8 mouse cellular contexts compared by ENCODE assay signal in the genomic region with DNA sequence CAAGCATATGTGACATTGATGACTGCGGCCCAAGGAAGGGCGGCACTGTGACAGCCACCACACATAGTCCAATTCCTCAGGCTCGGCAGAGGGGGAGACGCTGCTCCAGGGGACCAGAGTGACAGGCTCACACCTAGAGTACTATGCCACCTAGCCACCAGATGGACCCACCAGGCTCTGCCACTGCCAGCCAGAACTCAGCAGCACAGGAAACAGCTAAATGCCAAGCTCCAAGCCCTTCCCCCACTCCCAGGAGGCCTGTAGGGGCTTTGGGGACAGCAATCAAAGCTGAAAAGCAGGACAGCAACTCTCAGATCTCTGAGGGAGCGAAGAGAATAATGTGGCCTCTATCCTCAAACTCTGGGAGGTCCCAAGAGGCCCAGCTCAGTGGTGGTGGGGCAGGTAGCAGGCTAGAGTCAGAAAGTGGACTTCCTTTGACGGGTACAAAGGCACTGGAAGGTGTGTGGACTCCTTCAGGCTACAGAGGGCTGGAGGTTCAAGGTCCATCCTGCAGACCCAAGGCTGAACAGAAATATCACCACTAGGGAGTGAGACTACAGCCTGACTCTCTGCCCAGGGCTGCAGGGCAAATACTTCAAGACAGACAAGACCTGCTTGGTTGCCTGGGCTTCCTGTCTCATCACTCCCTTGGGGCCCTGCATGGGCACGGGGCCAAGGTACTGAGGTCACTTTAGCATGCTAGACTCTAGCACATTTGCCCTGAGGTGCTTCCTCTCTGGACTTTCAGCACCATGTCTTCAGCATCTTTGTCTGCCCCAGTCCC. TPM values are rescaled to one million over a fixed set of nuclear protein-coding genes. Genes with fewer than 3 reads are reported as not detected.
DNase-seq lines count a peak whose midpoint lies in the region; ATAC-seq and TF ChIP-seq lines count a peak whose summit lies in the region.

No protein-coding gene starts in this region.

- peak; percentile 31 to 54 for DNase-seq in lung, adult 18-20 months
- no peak for DNase-seq in lung, adult 2 months
- peak; percentile 88 for DNase-seq in adipocyte (ENCODE audit: low spot score)
- DNase-seq in cerebellum, postnatal 14 days, result peak; percentile 80 to 82
- peak; percentile 61 to 78 for DNase-seq in heart, adult 2 months
- no peak for DNase-seq in left cerebral cortex, adult 18-20 months (ENCODE audit: low spot score in 2 of 2)

- H3K4me1 ChIP-seq in lung, adult 2 months (ENCODE audit: control insufficient read depth, insufficient read depth, low read length), result no peaks in the 10 kb centered on the region
- H3K4me1 ChIP-seq in heart, adult 2 months (ENCODE audit: control insufficient read depth, insufficient read depth, low read length), result peaks cover 9% of the 10 kb centered on the region
- H3K4me1 ChIP-seq in kidney, embryonic 14.5 days (ENCODE audit: control insufficient read depth, insufficient read depth, low read length), result peaks cover 4% of the 10 kb centered on the region; the same call in 1 of the 2 replicates

- intact Hi-C loops in heart, adult 2 months (cut with DNase I), result no loop called here

- no peak overlapping the region for H3K4me3 ChIP-seq in lung, adult 2 months (replicated peaks; ENCODE audit: extremely low read depth, low read depth, low read length)
- H3K4me3 ChIP-seq in heart, adult 2 months, result no peak overlapping the region
- no peak overlapping the region for H3K4me3 ChIP-seq in kidney, embryonic 14.5 days (ENCODE audit: low read length)

- H3K9ac ChIP-seq in heart, adult 2 months (ENCODE audit: low read depth, low read length), result no peak overlapping the region
- no peak overlapping the region for H3K9ac ChIP-seq in kidney, embryonic 14.5 days (ENCODE audit: low read depth, low read length)

- H3K36me3 ChIP-seq in heart, adult 2 months (ENCODE audit: control insufficient read depth, insufficient read depth, low read length), result no peaks in the 10 kb centered on the region
- no peaks in the 10 kb centered on the region for H3K36me3 ChIP-seq in kidney, embryonic 14.5 days (ENCODE audit: control insufficient read depth, insufficient read depth, low read length)

- H3K79me2 ChIP-seq in heart, adult 2 months (replicated peaks; ENCODE audit: control insufficient read depth, insufficient read depth, low read length), result no peaks in the 10 kb centered on the region

- no peak overlapping the region for H3K4me2 ChIP-seq in kidney, embryonic 14.5 days (replicated peaks; ENCODE audit: low read depth, low read length)

- no peaks in the 10 kb centered on the region for H3K27me3 ChIP-seq in heart, adult 2 months (ENCODE audit: control insufficient read depth, insufficient read depth, low read length)
- no peaks in the 10 kb centered on the region for H3K27me3 ChIP-seq in kidney, embryonic 14.5 days (ENCODE audit: control insufficient read depth, insufficient read depth, low read length)

- no peak overlapping the region for H3K27ac ChIP-seq in heart, adult 2 months
- H3K27ac ChIP-seq in kidney, embryonic 14.5 days (ENCODE audit: low read depth, low read length), result no peak overlapping the region

- no peak for TF ChIP-seq CTCF in lung, adult 2 months (IDR thresholded peaks at IDR 0.05; ENCODE audit: insufficient read depth, low read length)
- no peak for TF ChIP-seq CTCF in heart, adult 2 months (IDR thresholded peaks at IDR 0.05)

- no peak for TF ChIP-seq EP300 in heart, adult 2 months (IDR thresholded peaks at IDR 0.05; ENCODE audit: insufficient read depth, low read depth, low read length)

- WGBS in lung, adult 2 months, result 65% methylated on average over 7 of the region's 7 CpGs
- WGBS in heart, adult 2 months, result 77% methylated on average over 7 of the region's 7 CpGs
- WGBS in kidney, embryonic 14.5 days, result 55% methylated on average over 7 of the region's 7 CpGs

- ATAC-seq in kidney, embryonic 14.5 days (ENCODE audit: low FRiP score, low TSS enrichment), result peak; percentile 16; the same call in 1 of the 2 replicates
- peak; percentile 82 for ATAC-seq in neutrophil, adult 5-6 weeks (ENCODE audit: extremely low read depth, insufficient number of reproducible peaks, low FRiP score, poor library complexity, severe bottlenecking)

- no peaks in the 10 kb centered on the region for H3K9me3 ChIP-seq in kidney, embryonic 14.5 days (ENCODE audit: control insufficient read depth, low read length)

- no peak for TF ChIP-seq POLR2A in lung, adult 2 months (IDR thresholded peaks at IDR 0.05; ENCODE audit: borderline replicate concordance, extremely low read depth, low read depth, low read length)
- no peak for TF ChIP-seq POLR2A in heart, adult 2 months (IDR thresholded peaks at IDR 0.05; ENCODE audit: insufficient read depth, low read depth, low read length)

RNA-seq across cellular contexts. Expression of a gene that starts 37.6 kb away (rescaled TPM):
- polyA plus RNA-seq in lung, adult 2 months (2012; rRNA removed), result 8.0 and 8.2 TPM in 2 replicates
- 1 to 10 TPM; 4.2 to 5.3 TPM for total RNA-seq in heart, adult 2 months (2021)
- 4.9 and 5.9 TPM in 2 replicates for polyA plus RNA-seq in heart, adult 2 months (2012; rRNA removed)
- 9.3 and 11.9 TPM in 2 replicates for polyA plus RNA-seq in kidney, embryonic 14.5 days (2014; fragmentation: Nextera tagmentation; extraction: Ambion mirVana)
- 104 and 118 TPM in 2 replicates for total RNA-seq in neutrophil, adult 5-6 weeks (2017)
- total RNA-seq in left cerebral cortex, adult 18-20 months (2021), result 100 to 1,000 TPM; 163 to 164 TPM

Comparison
In these comparisons a context has a peak if more than half of its experiments do, and no peak if none do; other contexts are left out.
1. DNase-seq: peak in lung, adult 18-20 months (2 of 2), adipocyte (single experiment), cerebellum, postnatal 14 days (2 of 2) and heart, adult 2 months (2 of 2); none in lung, adult 2 months (single experiment) and left cerebral cortex, adult 18-20 months (0 of 2).
2. RNA of a gene that starts 37.6 kb away (total RNA-seq): 163 to 164 TPM in left cerebral cortex, adult 18-20 months and 104 to 118 TPM in neutrophil, adult 5-6 weeks; 4.2 to 5.3 TPM in heart, adult 2 months; every median in the first group is over 10 times any median in the second.